Mouse (Mus musculus): ENCODE results near the gene Sprr2a1.
"Not testable (repeated sequence)": the region's sequence is repeated elsewhere in the genome, so short reads cannot be mapped to it uniquely, and the experiment has no call there.

Sprr2a1 gene

GRCm38 (mm10) chr3:92215569-92215968 is at the start of gene Sprr2a1, which contains the start of gene Sprr2a2:
Gene Sprr2a1, plus strand, starts transcription at chr3:92215799.
Gene Sprr2a2, plus strand, starts transcription at chr3:92215920.
- in situ Hi-C loops (cut with MboI; ENCODE audit: low pct_unique_long_range_greater_than_20kb in 1 of 2, low sequenced_read_pairs in 2 of 2, unreplicated experiment in 1 of 2): not testable (repeated sequence)

- in situ Hi-C loops (cut with MboI; ENCODE audit: low pct_unique_long_range_greater_than_20kb in 1 of 2, low sequenced_read_pairs in 2 of 2, unreplicated experiment in 1 of 2): no loop called here
Observed at GRCm38 (mm10) chr3:92169847-92170246, 45.8 kb upstream of the Sprr2a1 start.

- in situ Hi-C loops (cut with MboI; ENCODE audit: low pct_unique_long_range_greater_than_20kb in 1 of 2, low sequenced_read_pairs in 2 of 2, unreplicated experiment in 1 of 2): no loop called here
Observed at GRCm38 (mm10) chr3:92176880-92177279, 38.7 kb upstream of the Sprr2a1 start.

GRCm38 (mm10) chr3:92195512-92196200 is 19.9 kb upstream of the Sprr2a1 start:
- in situ Hi-C loops (cut with MboI; ENCODE audit: low pct_unique_long_range_greater_than_20kb in 1 of 2, low sequenced_read_pairs in 2 of 2, unreplicated experiment in 1 of 2): no loop called here

GRCm38 (mm10) chr3:92211133-92211925 is 4.3 kb upstream of the Sprr2a1 start:
- in situ Hi-C loops (cut with MboI; ENCODE audit: low pct_unique_long_range_greater_than_20kb in 1 of 2, low sequenced_read_pairs in 2 of 2, unreplicated experiment in 1 of 2): not testable (repeated sequence)

GRCm38 (mm10) chr3:92212059-92212458 is 3.5 kb upstream of the Sprr2a1 start:
- in situ Hi-C loops (cut with MboI; ENCODE audit: low pct_unique_long_range_greater_than_20kb in 1 of 2, low sequenced_read_pairs in 2 of 2, unreplicated experiment in 1 of 2): not testable (repeated sequence)

- in situ Hi-C loops (cut with MboI; ENCODE audit: low pct_unique_long_range_greater_than_20kb in 1 of 2, low sequenced_read_pairs in 2 of 2, unreplicated experiment in 1 of 2): not testable (repeated sequence)
Observed at GRCm38 (mm10) chr3:92213651-92214050, 1.9 kb upstream of the Sprr2a1 start.

GRCm38 (mm10) chr3:92219031-92219430 is 3.4 kb downstream of the Sprr2a1 start:
- in situ Hi-C loops (cut with MboI; ENCODE audit: low pct_unique_long_range_greater_than_20kb in 1 of 2, low sequenced_read_pairs in 2 of 2, unreplicated experiment in 1 of 2): not testable (repeated sequence)

- in situ Hi-C loops (cut with MboI; ENCODE audit: low pct_unique_long_range_greater_than_20kb in 1 of 2, low sequenced_read_pairs in 2 of 2, unreplicated experiment in 1 of 2): not testable (repeated sequence)
Observed at GRCm38 (mm10) chr3:92223708-92224107, 8.1 kb downstream of the Sprr2a1 start.

- in situ Hi-C loops (cut with MboI; ENCODE audit: low pct_unique_long_range_greater_than_20kb in 1 of 2, low sequenced_read_pairs in 2 of 2, unreplicated experiment in 1 of 2): not testable (repeated sequence)
Observed at GRCm38 (mm10) chr3:92227410-92227809, 11.8 kb downstream of the Sprr2a1 start.

- in situ Hi-C loops (cut with MboI; ENCODE audit: low pct_unique_long_range_greater_than_20kb in 1 of 2, low sequenced_read_pairs in 2 of 2, unreplicated experiment in 1 of 2): not testable (repeated sequence)
Observed at GRCm38 (mm10) chr3:92236463-92237189, 21.0 kb downstream of the Sprr2a1 start.

- in situ Hi-C loops (cut with MboI; ENCODE audit: low pct_unique_long_range_greater_than_20kb in 1 of 2, low sequenced_read_pairs in 2 of 2, unreplicated experiment in 1 of 2): not testable (repeated sequence)
Observed at GRCm38 (mm10) chr3:92238736-92239135, 23.1 kb downstream of the Sprr2a1 start.

- in situ Hi-C loops (cut with MboI; ENCODE audit: low pct_unique_long_range_greater_than_20kb in 1 of 2, low sequenced_read_pairs in 2 of 2, unreplicated experiment in 1 of 2): not testable (repeated sequence)
Observed at GRCm38 (mm10) chr3:92239197-92239596, 23.6 kb downstream of the Sprr2a1 start.

GRCm38 (mm10) chr3:92244833-92245232 is 29.2 kb downstream of the Sprr2a1 start:
- in situ Hi-C loops (cut with MboI; ENCODE audit: low pct_unique_long_range_greater_than_20kb in 1 of 2, low sequenced_read_pairs in 2 of 2, unreplicated experiment in 1 of 2): not testable (repeated sequence)

GRCm38 (mm10) chr3:92246245-92246644 is 30.6 kb downstream of the Sprr2a1 start:
- in situ Hi-C loops (cut with MboI; ENCODE audit: low pct_unique_long_range_greater_than_20kb in 1 of 2, low sequenced_read_pairs in 2 of 2, unreplicated experiment in 1 of 2): not testable (repeated sequence)

GRCm38 (mm10) chr3:92248494-92248893 is 32.9 kb downstream of the Sprr2a1 start:
- in situ Hi-C loops (cut with MboI; ENCODE audit: low pct_unique_long_range_greater_than_20kb in 1 of 2, low sequenced_read_pairs in 2 of 2, unreplicated experiment in 1 of 2): not testable (repeated sequence)

- in situ Hi-C loops (cut with MboI; ENCODE audit: low pct_unique_long_range_greater_than_20kb in 1 of 2, low sequenced_read_pairs in 2 of 2, unreplicated experiment in 1 of 2): not testable (repeated sequence)
Observed at GRCm38 (mm10) chr3:92250450-92250849, 34.9 kb downstream of the Sprr2a1 start.

- in situ Hi-C loops (cut with MboI; ENCODE audit: low pct_unique_long_range_greater_than_20kb in 1 of 2, low sequenced_read_pairs in 2 of 2, unreplicated experiment in 1 of 2): not testable (repeated sequence)
Observed at GRCm38 (mm10) chr3:92253860-92254259, 38.3 kb downstream of the Sprr2a1 start.

- in situ Hi-C loops (cut with MboI; ENCODE audit: low pct_unique_long_range_greater_than_20kb in 1 of 2, low sequenced_read_pairs in 2 of 2, unreplicated experiment in 1 of 2): not testable (repeated sequence)
Observed at GRCm38 (mm10) chr3:92258526-92258925, 42.9 kb downstream of the Sprr2a1 start.

Data from mouse embryonic stem cell (cell line).